Mouse (Mus musculus) forebrain, embryonic 13.5 days (tissue): Measurements from ENCODE around the gene Abca7. TPM values are rescaled to one million over a fixed set of nuclear protein-coding genes. Genes with fewer than 3 reads are reported as not detected.

Source experiments
- ATAC-seq: fragments of 200-750 bp; cut with Nextera tagmentation; 2 replicates; pipeline ENCODE4 v1.8.0; 2017
- H3K27ac ChIP-seq: fragments of 300-500 bp; sonication (generic); 2 replicates; pipeline ENCODE4 v1.5.1; 2015; ENCODE audit warnings: inconsistent platforms, mild to moderate bottlenecking, moderate library complexity
- H3K27me3 ChIP-seq: fragments of 300-500 bp; sonication (generic); 2 replicates; pipeline ENCODE4 v1.6.1; 2015; ENCODE audit warnings: mild to moderate bottlenecking, inconsistent platforms
- H3K36me3 ChIP-seq: fragments of 300-500 bp; sonication (generic); 2 replicates; pipeline ENCODE4 v1.6.1; 2015; ENCODE audit warnings: mild to moderate bottlenecking, inconsistent platforms; ENCODE audit not compliant: poor library complexity, severe bottlenecking
- H3K4me1 ChIP-seq: fragments of 300-500 bp; sonication (generic); 2 replicates; pipeline ENCODE4 v1.6.1; 2015; ENCODE audit warnings: inconsistent platforms
- H3K4me2 ChIP-seq: fragments of 300-500 bp; sonication (generic); 2 replicates; pipeline ENCODE4 v1.6.1; 2015; ENCODE audit warnings: inconsistent platforms, mild to moderate bottlenecking, moderate library complexity
- H3K4me3 ChIP-seq: fragments of 300-500 bp; sonication (generic); 2 replicates; pipeline ENCODE4 v1.5.1; 2015; ENCODE audit warnings: mild to moderate bottlenecking, inconsistent platforms
- H3K9ac ChIP-seq: fragments of 300-500 bp; sonication (generic); 2 replicates; pipeline ENCODE4 v1.6.1; 2015; ENCODE audit warnings: mild to moderate bottlenecking, inconsistent platforms
- H3K9me3 ChIP-seq: fragments of 300-500 bp; sonication (generic); replicated peaks from 2 replicates; pipeline ENCODE4 v1.6.1; 2016; ENCODE audit warnings: inconsistent platforms
- WGBS: fragments of 180-500 bp; shearing (Covaris S2); methylation state at CpG from one replicate; pipeline ENCODE4 v1.1.7; 2015; 5-methylcytosine and 5-hydroxymethylcytosine counted together
- polyA plus RNA-seq: library from polyadenylated mRNA; unstranded; fragments of >200 nt; fragmentation: Nextera tagmentation; extraction: Ambion mirVana; gene quantifications from 2 replicates; pipeline ENCODE4 v1.2.1, GENCODE M21; 2015

The Abca7 gene
- polyA plus RNA-seq, 1 experiment from 2014 or later = 3.1 TPM

DNA sequence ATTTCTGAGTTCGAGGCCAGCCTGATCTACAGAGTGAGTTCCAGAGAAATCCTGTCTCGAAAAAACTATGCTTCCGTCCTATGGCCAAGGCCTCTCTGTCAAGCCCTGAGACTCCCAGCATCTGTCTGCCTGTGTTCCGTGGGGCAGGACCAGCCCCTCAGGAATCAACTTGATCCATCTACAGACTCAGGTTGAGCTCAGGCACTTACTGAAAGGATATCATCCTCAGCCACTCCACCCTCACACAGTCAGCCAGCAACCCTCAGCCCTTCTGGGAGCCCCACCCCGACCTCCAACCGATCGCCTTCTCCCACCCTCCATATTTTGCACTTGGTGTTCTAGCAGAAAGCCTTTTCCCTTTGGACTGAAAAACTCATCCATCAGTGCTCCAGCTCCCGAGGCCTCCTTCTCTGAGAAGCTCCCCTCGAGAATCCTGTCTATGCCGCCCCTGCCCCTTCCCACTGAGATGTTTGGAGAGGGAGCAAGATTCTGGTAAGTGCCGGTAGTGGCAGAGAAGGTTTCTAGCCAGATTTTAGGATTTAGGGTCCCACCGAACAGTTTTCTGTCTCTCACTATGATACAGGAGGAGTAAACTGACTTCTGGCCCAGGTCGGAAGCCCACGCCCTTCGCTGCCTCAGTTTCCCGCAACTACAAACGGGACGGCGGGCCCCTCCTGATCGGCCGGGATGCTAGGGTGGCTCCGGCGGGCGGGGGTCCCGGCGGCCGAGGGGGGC, 8.4 kb upstream of the Abca7 start:
- Histone ChIP-seq H3K4me1 (peaks cover 29% of the 10 kb centered on the region), H3K9ac (peak overlapping the region; percentile 60), H3K27me3 (peaks cover 48% of the 10 kb centered on the region), H3K4me3 (peak overlapping the region; percentile 42), H3K36me3 (no peaks in the 10 kb centered on the region), H3K9me3 (peaks cover 11% of the 10 kb centered on the region), H3K4me2 (peak overlapping the region; percentile 58), H3K27ac (no peak overlapping the region)
- 11% methylated on average over 27 of the region's 27 CpGs for WGBS
- ATAC-seq = no peak

DNA sequence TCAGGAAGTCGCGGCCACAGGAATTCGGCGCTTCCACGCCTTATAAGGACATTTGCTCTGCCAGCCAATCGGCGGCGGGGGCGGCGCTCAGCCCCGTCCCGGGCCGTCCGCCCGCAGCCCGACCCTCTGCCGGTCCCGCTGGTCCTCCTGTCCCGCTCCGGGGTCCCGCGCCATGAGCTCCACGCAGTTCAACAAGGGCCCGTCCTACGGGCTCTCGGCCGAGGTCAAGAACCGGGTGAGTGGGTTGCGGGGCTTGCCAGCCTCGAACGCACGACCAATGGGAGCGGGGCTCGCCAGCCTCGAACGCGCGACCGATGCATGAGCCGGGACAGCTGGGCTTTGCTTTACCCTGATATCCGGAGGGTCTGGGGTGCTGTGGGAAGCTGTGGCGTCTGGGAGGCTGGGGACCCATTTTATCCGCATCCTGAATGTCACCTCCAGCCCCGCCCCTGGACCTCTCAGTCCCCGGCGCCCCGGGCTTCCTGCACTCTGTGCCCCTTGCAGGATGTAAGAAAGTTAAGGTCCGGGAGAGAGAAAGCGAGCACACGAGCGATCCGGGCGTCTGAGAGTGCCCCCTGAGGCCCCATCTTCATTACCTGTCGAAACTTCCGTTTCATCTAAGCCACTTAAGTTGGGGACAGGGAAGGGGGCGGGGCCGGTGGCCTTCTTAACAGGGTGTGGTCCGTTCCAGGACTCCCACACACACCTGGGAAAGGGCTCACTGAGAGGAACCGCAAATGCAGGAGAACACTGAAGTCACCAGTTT, 7.6 kb upstream of the Abca7 start, which contains the start of gene Cnn2:
Gene Cnn2 (plus strand): TSS at position 79 of the 766 bp plus-strand sequence.
- H3K9me3 ChIP-seq = peaks cover 11% of the 10 kb centered on the region
- no peaks in the 10 kb centered on the region for H3K36me3 ChIP-seq
- H3K4me3 ChIP-seq = peak within 1 kb of the TSS; percentile 42
- peaks cover 22% of the 10 kb centered on the region for H3K4me1 ChIP-seq
- H3K27me3 ChIP-seq = peaks cover 48% of the 10 kb centered on the region
- WGBS = 2% methylated on average over 42 of the region's 59 CpGs
- H3K27ac ChIP-seq = no peak within 1 kb of the TSS
- H3K9ac ChIP-seq = peak within 1 kb of the TSS; percentile 60
- H3K4me2 ChIP-seq = peak within 1 kb of the TSS; percentile 58
- ATAC-seq = no peak

DNA sequence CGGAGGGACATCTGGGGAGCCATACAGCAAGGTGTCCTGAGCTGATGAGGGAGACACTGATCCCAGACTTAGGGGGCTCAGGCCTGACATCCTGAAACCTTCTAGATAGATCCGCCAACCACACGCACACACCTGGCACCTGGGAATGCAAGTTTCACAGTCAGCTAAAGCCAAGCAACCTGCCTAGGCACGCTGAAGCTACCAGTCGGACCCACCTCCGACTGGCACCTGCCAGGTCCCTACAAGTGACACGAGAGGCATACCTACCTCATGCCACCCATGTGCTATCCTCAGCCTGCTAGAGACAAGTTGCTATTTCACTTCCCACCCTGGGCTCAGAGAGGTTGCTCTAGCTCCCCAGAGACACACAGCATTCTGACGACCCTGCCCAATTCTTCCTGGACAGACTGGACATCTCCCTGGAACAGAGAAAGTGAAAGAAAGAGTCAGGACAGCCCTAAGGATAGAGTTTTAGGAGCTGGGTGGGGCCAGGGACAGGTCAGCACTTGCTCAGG, 7.0 kb upstream of the Abca7 start:
- H3K9ac ChIP-seq = no peak overlapping the region
- peaks cover 24% of the 10 kb centered on the region for H3K4me1 ChIP-seq
- ATAC-seq = no peak
- H3K27me3 ChIP-seq = peaks cover 48% of the 10 kb centered on the region
- H3K36me3 ChIP-seq = no peaks in the 10 kb centered on the region
- peaks cover 11% of the 10 kb centered on the region for H3K9me3 ChIP-seq
- 29% methylated on average over 8 of the region's 8 CpGs for WGBS
- H3K4me3 ChIP-seq = peak overlapping the region; percentile 42; the same call in 1 of the 2 replicates
- H3K4me2 ChIP-seq = peak overlapping the region; percentile 58; the same call in 1 of the 2 replicates
- no peak overlapping the region for H3K27ac ChIP-seq

DNA sequence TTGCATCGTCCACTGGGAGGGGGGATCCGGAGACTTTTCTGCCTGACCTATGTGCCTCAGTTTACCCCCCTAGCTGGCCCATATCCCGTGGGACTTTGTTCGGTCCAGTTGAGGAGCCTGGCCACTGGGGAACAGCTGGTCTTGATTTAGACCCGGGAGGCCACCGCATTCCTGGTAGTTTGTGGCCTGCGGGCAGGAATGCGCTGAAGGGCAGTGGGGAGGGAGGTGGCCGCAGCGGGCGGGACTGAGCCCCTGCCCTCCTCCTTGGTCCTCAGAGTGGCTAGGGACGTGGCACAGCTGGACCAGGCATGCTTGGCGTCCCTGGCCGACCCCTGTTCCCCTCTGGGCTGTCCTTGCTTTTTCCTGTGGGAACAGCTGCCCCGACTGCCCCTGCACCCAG, 6.4 kb upstream of the Abca7 start:
- no peak overlapping the region for H3K4me3 ChIP-seq
- 11% methylated on average over 15 of the region's 15 CpGs for WGBS
- H3K27me3 ChIP-seq = peaks cover 48% of the 10 kb centered on the region
- peak overlapping the region; percentile 58; the same call in 1 of the 2 replicates for H3K4me2 ChIP-seq
- H3K36me3 ChIP-seq = no peaks in the 10 kb centered on the region
- H3K27ac ChIP-seq = no peak overlapping the region
- peaks cover 27% of the 10 kb centered on the region for H3K4me1 ChIP-seq
- ATAC-seq = no peak
- peaks cover 11% of the 10 kb centered on the region for H3K9me3 ChIP-seq
- no peak overlapping the region for H3K9ac ChIP-seq

DNA sequence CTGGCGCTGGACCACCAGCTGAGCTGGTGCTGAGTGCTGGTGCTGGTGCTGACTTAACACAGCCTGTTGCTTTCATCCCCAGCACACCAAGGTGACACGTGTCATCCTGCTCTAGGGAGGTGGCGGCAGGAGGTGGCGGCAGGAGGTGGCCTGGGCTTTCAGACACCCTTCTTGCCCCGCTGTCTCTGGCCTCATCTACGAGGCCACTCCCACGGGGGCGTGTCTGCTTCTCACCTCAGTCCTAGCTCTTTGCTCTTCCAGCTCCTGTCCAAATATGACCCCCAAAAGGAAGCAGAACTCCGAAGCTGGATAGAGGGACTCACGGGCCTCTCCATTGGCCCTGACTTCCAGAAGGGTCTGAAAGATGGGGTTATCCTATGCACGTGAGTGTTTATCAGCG, 5.2 kb upstream of the Abca7 start:
- Histone ChIP-seq H3K4me1 (peaks cover 22% of the 10 kb centered on the region), H3K9me3 (peaks cover 11% of the 10 kb centered on the region), H3K27ac (no peak overlapping the region), H3K4me3 (no peak overlapping the region), H3K27me3 (peaks cover 48% of the 10 kb centered on the region), H3K4me2 (no peak overlapping the region), H3K36me3 (no peaks in the 10 kb centered on the region), H3K9ac (no peak overlapping the region)
- WGBS = 50% methylated on average over 12 of the region's 12 CpGs
- no peak for ATAC-seq

DNA sequence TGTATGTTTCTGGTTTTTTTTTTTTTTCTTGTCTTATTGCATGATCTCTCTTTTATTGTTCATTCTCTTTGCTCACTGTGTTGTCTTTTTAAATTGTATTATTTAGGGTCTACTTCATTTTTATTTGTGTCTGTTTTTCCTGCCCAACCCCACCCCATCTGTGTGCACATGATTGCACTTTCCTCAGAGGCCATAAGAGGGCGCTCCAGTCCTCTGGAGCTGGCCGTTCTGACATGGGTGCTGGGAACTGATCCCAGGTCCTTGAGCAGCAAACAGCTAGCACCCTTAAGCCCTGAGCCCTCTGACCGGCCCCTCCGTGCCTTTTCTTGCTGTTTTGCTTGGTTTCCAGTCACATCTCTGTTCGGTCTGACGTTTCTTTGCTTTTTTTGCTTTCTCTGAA, 4.7 kb upstream of the Abca7 start:
- no peak for ATAC-seq

DNA sequence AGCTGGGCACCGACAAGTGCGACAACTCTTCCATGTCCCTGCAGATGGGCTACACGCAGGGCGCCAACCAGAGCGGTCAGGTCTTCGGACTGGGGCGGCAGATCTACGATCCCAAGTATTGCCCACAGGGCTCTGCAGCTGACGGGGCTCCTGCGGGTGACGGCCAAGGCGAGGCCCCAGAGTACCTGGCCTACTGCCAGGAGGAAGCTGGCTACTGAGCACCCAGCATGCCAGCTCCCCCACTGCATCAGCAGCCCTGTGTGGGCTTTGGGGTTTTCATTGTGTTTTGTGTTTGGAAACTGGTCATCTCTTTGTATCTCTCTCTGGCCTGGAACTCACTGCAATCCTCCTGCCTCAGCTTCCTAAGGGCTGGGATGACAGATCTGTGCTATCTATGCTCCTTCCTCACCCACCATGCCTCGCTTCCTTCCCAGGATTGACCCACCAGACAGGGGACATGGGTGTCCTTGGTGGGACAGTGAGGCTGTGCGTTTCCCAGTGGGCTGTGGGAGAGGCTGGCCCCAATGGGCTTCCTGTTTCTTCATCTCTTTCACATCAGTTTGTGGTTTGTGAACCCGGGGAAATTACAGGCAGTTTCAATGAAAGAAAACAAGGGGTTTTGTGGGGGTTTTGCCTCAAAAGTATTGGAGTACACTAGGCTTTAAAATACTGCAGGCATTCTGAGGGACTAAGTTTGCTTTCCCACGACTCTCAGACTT, 1.7 kb upstream of the Abca7 start:
- ATAC-seq = no peak
- H3K27ac ChIP-seq = no peak overlapping the region
- H3K27me3 ChIP-seq = peaks cover 30% of the 10 kb centered on the region
- H3K9ac ChIP-seq = no peak overlapping the region
- peaks cover 25% of the 10 kb centered on the region for H3K4me1 ChIP-seq
- H3K4me2 ChIP-seq = no peak overlapping the region
- no peak overlapping the region for H3K4me3 ChIP-seq
- 81% methylated on average over 16 of the region's 16 CpGs for WGBS
- peaks cover 11% of the 10 kb centered on the region for H3K9me3 ChIP-seq
- no peaks in the 10 kb centered on the region for H3K36me3 ChIP-seq

More for the DNA sequence above, 4.7 kb upstream of the Abca7 start:
- Histone ChIP-seq H3K9me3 (peaks cover 11% of the 10 kb centered on the region), H3K27me3 (peaks cover 46% of the 10 kb centered on the region), H3K4me3 (no peak overlapping the region), H3K27ac (no peak overlapping the region), H3K4me2 (no peak overlapping the region), H3K4me1 (peaks cover 17% of the 10 kb centered on the region), H3K9ac (no peak overlapping the region), H3K36me3 (no peaks in the 10 kb centered on the region)
- 88% methylated on average over 6 of the region's 6 CpGs for WGBS

DNA sequence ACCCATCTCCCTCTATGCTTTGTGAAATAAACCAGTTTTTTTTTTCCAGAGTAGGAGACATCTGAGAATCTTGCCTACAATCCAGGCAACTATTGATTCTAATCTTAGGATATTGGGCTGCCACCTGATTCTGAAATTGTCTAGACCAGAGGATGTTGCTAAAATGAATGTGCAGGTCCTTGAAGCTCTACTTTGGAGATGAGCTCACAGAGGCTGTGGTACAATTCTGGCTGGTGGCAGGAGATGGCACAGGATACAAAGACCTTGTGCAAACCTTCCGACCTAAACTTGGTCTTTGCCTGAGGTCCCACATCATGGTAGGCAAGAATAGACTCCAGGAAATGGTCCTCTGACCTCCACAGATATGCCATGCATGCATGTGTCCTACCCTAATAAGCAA, 658 bp upstream of the Abca7 start:
- ATAC-seq = no peak
- peaks cover 11% of the 10 kb centered on the region for H3K9me3 ChIP-seq
- no peaks in the 10 kb centered on the region for H3K36me3 ChIP-seq
- H3K27me3 ChIP-seq = peaks cover 32% of the 10 kb centered on the region
- H3K4me2 ChIP-seq = no peak overlapping the region; the same call in 1 of the 2 replicates
- no peak overlapping the region for H3K27ac ChIP-seq
- H3K9ac ChIP-seq = no peak overlapping the region
- 92% methylated on average over 1 of the region's 1 CpGs for WGBS
- H3K4me3 ChIP-seq = 0 out of 2 replicates have a peak overlapping the region, but pooled peaks have one; percentile 51
- peaks cover 25% of the 10 kb centered on the region for H3K4me1 ChIP-seq

DNA sequence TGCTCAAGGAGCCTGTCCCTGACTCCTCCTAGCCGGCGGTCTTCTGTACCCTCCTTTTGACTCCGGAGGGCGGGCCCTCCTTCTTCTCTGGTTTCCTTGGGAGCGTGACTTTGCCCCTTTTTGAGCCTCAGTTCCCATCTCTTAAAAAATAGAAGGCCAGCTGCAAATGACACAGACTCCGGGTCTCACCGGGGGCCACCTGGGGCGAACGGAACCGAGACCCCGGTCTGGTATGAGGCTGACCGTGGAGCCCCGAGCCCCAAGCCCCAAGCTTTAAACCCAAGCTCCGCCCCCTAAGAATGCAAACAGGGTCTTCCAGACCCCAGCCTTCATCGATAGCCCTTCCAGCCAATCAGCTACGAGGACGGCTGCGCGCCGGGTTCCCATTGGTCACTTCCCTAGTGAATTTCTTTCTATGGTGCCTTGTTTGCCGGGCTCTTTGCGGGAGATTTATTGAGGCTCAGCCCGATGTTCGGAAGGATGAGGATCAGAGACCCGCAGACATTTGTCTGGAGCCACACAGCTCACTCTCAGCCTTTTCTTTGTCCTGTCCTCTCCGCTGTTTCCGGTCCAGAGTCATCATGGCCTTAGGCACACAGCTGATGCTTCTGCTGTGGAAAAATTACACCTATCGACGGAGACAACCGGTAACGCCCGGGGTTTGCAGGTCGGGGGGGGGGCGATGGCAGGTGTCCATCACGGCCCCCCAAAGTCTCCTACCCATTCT, 903 bp downstream of the Abca7 start:
- Histone ChIP-seq H3K9me3 (no peaks in the 10 kb centered on the region), H3K4me3 (peak overlapping the region; percentile 51), H3K4me2 (peak overlapping the region; percentile 81), H3K36me3 (no peaks in the 10 kb centered on the region), H3K27ac (peak overlapping the region; percentile 45), H3K9ac (peak overlapping the region; percentile 63), H3K4me1 (peaks cover 25% of the 10 kb centered on the region), H3K27me3 (peaks cover 40% of the 10 kb centered on the region)
- WGBS = under 1% methylated on average over 35 of the region's 35 CpGs
- ATAC-seq = peak; percentile 80

DNA sequence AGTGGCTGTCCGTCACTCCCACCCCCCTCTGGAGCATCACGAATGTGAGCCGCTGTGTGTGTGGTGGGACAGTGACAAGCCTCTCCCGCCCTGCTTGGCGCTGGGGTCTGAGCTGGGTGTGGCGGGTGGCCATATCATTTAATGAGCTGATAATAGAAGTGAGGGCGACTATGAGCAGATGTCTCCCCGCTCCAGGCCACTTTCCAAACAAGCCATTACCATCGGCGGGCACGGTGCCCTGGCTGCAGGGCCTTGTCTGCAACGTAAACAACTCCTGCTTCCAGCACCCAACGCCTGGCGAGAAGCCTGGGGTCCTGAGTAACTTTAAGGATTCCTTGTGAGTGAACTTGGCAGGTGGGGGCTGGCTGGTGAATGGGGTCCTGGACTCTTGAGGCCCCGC, 1.5 kb downstream of the Abca7 start:
- Histone ChIP-seq H3K4me3 (peak overlapping the region; percentile 51), H3K36me3 (no peaks in the 10 kb centered on the region), H3K4me1 (peaks cover 25% of the 10 kb centered on the region), H3K9me3 (no peaks in the 10 kb centered on the region), H3K9ac (peak overlapping the region; percentile 63), H3K27ac (peak overlapping the region; percentile 44; the same call in 1 of the 2 replicates), H3K27me3 (peaks cover 46% of the 10 kb centered on the region), H3K4me2 (peak overlapping the region; percentile 81)
- 6% methylated on average over 15 of the region's 15 CpGs for WGBS
- peak; percentile 41 for ATAC-seq

DNA sequence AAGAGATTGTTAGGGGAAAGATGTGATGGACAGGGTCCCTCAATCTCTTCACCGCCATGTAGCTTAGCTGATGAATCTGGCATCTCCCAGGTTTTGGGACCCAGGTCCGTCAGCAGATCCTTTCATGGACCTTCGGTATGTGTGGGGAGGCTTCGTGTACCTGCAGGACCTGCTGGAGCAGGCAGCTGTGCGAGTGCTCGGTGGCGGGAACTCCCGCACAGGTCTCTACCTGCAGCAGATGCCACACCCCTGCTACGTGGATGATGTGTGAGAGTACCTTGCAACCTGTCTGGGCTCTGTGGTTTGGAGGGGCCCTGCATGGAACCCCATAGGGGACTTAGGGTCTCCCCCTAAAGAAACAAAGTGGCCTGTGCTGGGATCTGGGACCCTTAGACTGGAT, 5.7 kb downstream of the Abca7 start:
- H3K9me3 ChIP-seq = no peaks in the 10 kb centered on the region
- H3K4me2 ChIP-seq = no peak overlapping the region
- H3K36me3 ChIP-seq = no peaks in the 10 kb centered on the region
- H3K9ac ChIP-seq = no peak overlapping the region
- 76% methylated on average over 9 of the region's 9 CpGs for WGBS
- H3K27ac ChIP-seq = no peak overlapping the region
- no peak overlapping the region for H3K4me3 ChIP-seq
- peaks cover 64% of the 10 kb centered on the region for H3K27me3 ChIP-seq
- ATAC-seq = no peak
- peaks cover 16% of the 10 kb centered on the region for H3K4me1 ChIP-seq
